Mouse (Mus musculus): Measurements from ENCODE around the gene Plbd2. TPM values are rescaled to one million over a fixed set of nuclear protein-coding genes. Genes with fewer than 3 reads are reported as not detected.

The Plbd2 gene
- polyA plus RNA-seq, 1 experiment = 53.5 TPM

GRCm38 (mm10) chr5:120459133-120459532 lies 44.3 kb downstream of the Plbd2 start:
- WGBS = 76% methylated on average over 10 of the region's 10 CpGs
- TF ChIP-seq CTCF (IDR thresholded peaks at IDR 0.05; ENCODE audit: borderline replicate concordance, insufficient read depth, low read depth, low read length) = no peak
- TF ChIP-seq POLR2A (IDR thresholded peaks at IDR 0.05; ENCODE audit: borderline replicate concordance, insufficient read depth, low read length) = no peak
- Histone ChIP-seq H3K27ac (ENCODE audit: insufficient read depth, low read length) (no peak overlapping the region), H3K4me1 (ENCODE audit: control insufficient read depth, insufficient read depth, low read length) (no peaks in the 10 kb centered on the region), H3K27me3 (ENCODE audit: control insufficient read depth, insufficient read depth, low read length) (no peaks in the 10 kb centered on the region), H3K4me3 (replicated peaks; ENCODE audit: insufficient read depth, low read depth, low read length) (no peak overlapping the region)
- no peak for DNase-seq

GRCm38 (mm10) chr5:120457628-120458027 lies 45.8 kb downstream of the Plbd2 start:
- H3K27ac ChIP-seq (ENCODE audit: insufficient read depth, low read length) = no peak overlapping the region
- peak; percentile 73 for TF ChIP-seq CTCF (IDR thresholded peaks at IDR 0.05; ENCODE audit: borderline replicate concordance, insufficient read depth, low read depth, low read length)
- TF ChIP-seq POLR2A (IDR thresholded peaks at IDR 0.05; ENCODE audit: borderline replicate concordance, insufficient read depth, low read length) = no peak
- DNase-seq = peak; percentile 52 to 66
- H3K27me3 ChIP-seq (ENCODE audit: control insufficient read depth, insufficient read depth, low read length) = no peaks in the 10 kb centered on the region
- no peak overlapping the region for H3K4me3 ChIP-seq (replicated peaks; ENCODE audit: insufficient read depth, low read depth, low read length)
- no peaks in the 10 kb centered on the region for H3K4me1 ChIP-seq (ENCODE audit: control insufficient read depth, insufficient read depth, low read length)
- 9% methylated on average over 9 of the region's 9 CpGs for WGBS

- Histone ChIP-seq H3K4me3 (replicated peaks; ENCODE audit: insufficient read depth, low read depth, low read length) (no peak overlapping the region), H3K27ac (ENCODE audit: insufficient read depth, low read length) (no peak overlapping the region), H3K4me1 (ENCODE audit: control insufficient read depth, insufficient read depth, low read length) (no peaks in the 10 kb centered on the region), H3K27me3 (ENCODE audit: control insufficient read depth, insufficient read depth, low read length) (no peaks in the 10 kb centered on the region)
- TF ChIP-seq POLR2A (IDR thresholded peaks at IDR 0.05; ENCODE audit: borderline replicate concordance, insufficient read depth, low read length) (no peak), CTCF (IDR thresholded peaks at IDR 0.05; ENCODE audit: borderline replicate concordance, insufficient read depth, low read depth, low read length) (no peak)
- WGBS = 59% methylated on average over 7 of the region's 7 CpGs
- DNase-seq = no peak
Measured at GRCm38 (mm10) chr5:120456841-120457554, 46.4 kb downstream of the Plbd2 start.

GRCm38 (mm10) chr5:120456253-120456652 lies 47.2 kb downstream of the Plbd2 start:
- TF ChIP-seq CTCF (IDR thresholded peaks at IDR 0.05; ENCODE audit: borderline replicate concordance, insufficient read depth, low read depth, low read length) = no peak
- no peak for TF ChIP-seq POLR2A (IDR thresholded peaks at IDR 0.05; ENCODE audit: borderline replicate concordance, insufficient read depth, low read length)
- Histone ChIP-seq H3K4me3 (replicated peaks; ENCODE audit: insufficient read depth, low read depth, low read length) (no peak overlapping the region), H3K27me3 (ENCODE audit: control insufficient read depth, insufficient read depth, low read length) (no peaks in the 10 kb centered on the region), H3K4me1 (ENCODE audit: control insufficient read depth, insufficient read depth, low read length) (no peaks in the 10 kb centered on the region), H3K27ac (ENCODE audit: insufficient read depth, low read length) (no peak overlapping the region)
- WGBS = 42% methylated on average over 1 of the region's 1 CpGs
- no peak for DNase-seq

- no peak for TF ChIP-seq CTCF (IDR thresholded peaks at IDR 0.05; ENCODE audit: borderline replicate concordance, insufficient read depth, low read depth, low read length)
- no peak for TF ChIP-seq POLR2A (IDR thresholded peaks at IDR 0.05; ENCODE audit: borderline replicate concordance, insufficient read depth, low read length)
- H3K27ac ChIP-seq (ENCODE audit: insufficient read depth, low read length) = no peak overlapping the region
- H3K4me1 ChIP-seq (ENCODE audit: control insufficient read depth, insufficient read depth, low read length) = no peaks in the 10 kb centered on the region
- no peaks in the 10 kb centered on the region for H3K27me3 ChIP-seq (ENCODE audit: control insufficient read depth, insufficient read depth, low read length)
- H3K4me3 ChIP-seq (replicated peaks; ENCODE audit: insufficient read depth, low read depth, low read length) = no peak overlapping the region
- no peak for DNase-seq
- 82% methylated on average over 14 of the region's 14 CpGs for WGBS
Measured at GRCm38 (mm10) chr5:120454756-120455337, 48.6 kb downstream of the Plbd2 start.

GRCm38 (mm10) chr5:120447305-120447704 lies 56.1 kb downstream of the Plbd2 start:
- no peaks in the 10 kb centered on the region for H3K4me1 ChIP-seq (ENCODE audit: control insufficient read depth, insufficient read depth, low read length)
- no peaks in the 10 kb centered on the region for H3K27me3 ChIP-seq (ENCODE audit: control insufficient read depth, insufficient read depth, low read length)
- no peak overlapping the region for H3K4me3 ChIP-seq (replicated peaks; ENCODE audit: insufficient read depth, low read depth, low read length)
- TF ChIP-seq POLR2A (IDR thresholded peaks at IDR 0.05; ENCODE audit: borderline replicate concordance, insufficient read depth, low read length) (no peak), CTCF (IDR thresholded peaks at IDR 0.05; ENCODE audit: borderline replicate concordance, insufficient read depth, low read depth, low read length) (no peak)
- no peak for DNase-seq
- 58% methylated on average over 13 of the region's 13 CpGs for WGBS
- no peak overlapping the region for H3K27ac ChIP-seq (ENCODE audit: insufficient read depth, low read length)

- TF ChIP-seq POLR2A (IDR thresholded peaks at IDR 0.05; ENCODE audit: borderline replicate concordance, insufficient read depth, low read length) (no peak), CTCF (IDR thresholded peaks at IDR 0.05; ENCODE audit: borderline replicate concordance, insufficient read depth, low read depth, low read length) (peak; percentile 91)
- Histone ChIP-seq H3K27ac (ENCODE audit: insufficient read depth, low read length) (no peak overlapping the region), H3K4me3 (replicated peaks; ENCODE audit: insufficient read depth, low read depth, low read length) (no peak overlapping the region), H3K4me1 (ENCODE audit: control insufficient read depth, insufficient read depth, low read length) (no peaks in the 10 kb centered on the region; the same call in 1 of the 2 replicates), H3K27me3 (ENCODE audit: control insufficient read depth, insufficient read depth, low read length) (peaks cover 6% of the 10 kb centered on the region; the same call in 1 of the 2 replicates)
- 5% methylated on average over 14 of the region's 14 CpGs for WGBS
- peak; percentile 84 to 92 for DNase-seq
Measured at GRCm38 (mm10) chr5:120440733-120441132, 62.7 kb downstream of the Plbd2 start.
